Mouse (Mus musculus) heart, postnatal 14 days (tissue): Measurements from ENCODE around the gene Inf2. TPM values are rescaled to one million over a fixed set of nuclear protein-coding genes. Genes with fewer than 3 reads are reported as not detected.

Source experiments
- DNase-seq, 2 experiments: peaks; one replicate each; pipeline ENCODE4 v3.0.0; 2021 to 2022
- intact Hi-C: fragments of 180-260 bp; cut with DNase I; formaldehyde crosslinking; loops from one replicate; pipeline ENCODE4 v1.15.1; 2025
- total RNA-seq, 2 experiments: library from RNA; stranded (reverse); gene quantifications; 2 replicates each; pipeline ENCODE4 v1.2.3; 2021

Gene Inf2
- total RNA-seq, 2 experiments from 2014 or later = 19.8 to 21.5 TPM

GRCm38 (mm10) chr12:112592985-112593734 is 4.6 kb downstream of the Inf2 start:
- DNase-seq = no peak

GRCm38 (mm10) chr12:112593951-112594915 is 5.6 kb downstream of the Inf2 start:
- DNase-seq = no peak

More at GRCm38 (mm10) chr12:112592985-112593734, 4.6 kb downstream of the Inf2 start:
- intact Hi-C loops = no loop called here

GRCm38 (mm10) chr12:112594989-112595388 is 6.4 kb downstream of the Inf2 start:
- intact Hi-C loops = no loop called here
- no peak for DNase-seq

More at GRCm38 (mm10) chr12:112593951-112594915, 5.6 kb downstream of the Inf2 start:
- intact Hi-C loops = no loop called here

GRCm38 (mm10) chr12:112595626-112596025 is 7.0 kb downstream of the Inf2 start:
- peak in 1 of 2 experiments; percentile 54 for DNase-seq
- intact Hi-C loops = no loop called here

GRCm38 (mm10) chr12:112596454-112596853 is 7.9 kb downstream of the Inf2 start:
- intact Hi-C loops = no loop called here
- DNase-seq = no peak

- no peak for DNase-seq
- intact Hi-C loops = no loop called here
Observed at GRCm38 (mm10) chr12:112596891-112597500, 8.4 kb downstream of the Inf2 start.

GRCm38 (mm10) chr12:112597618-112598017 is 9.0 kb downstream of the Inf2 start:
- intact Hi-C loops = no loop called here
- no peak for DNase-seq

- intact Hi-C loops = no loop called here
- no peak for DNase-seq
Observed at GRCm38 (mm10) chr12:112599198-112599597, 10.6 kb downstream of the Inf2 start.

- no peak for DNase-seq
- intact Hi-C loops = no loop called here
Observed at GRCm38 (mm10) chr12:112599942-112600611, 11.5 kb downstream of the Inf2 start.

GRCm38 (mm10) chr12:112604022-112604421 is 15.4 kb downstream of the Inf2 start:
- peak in 1 of 2 experiments; percentile 51 for DNase-seq
- intact Hi-C loops = no loop called here

GRCm38 (mm10) chr12:112604709-112605649 is 16.4 kb downstream of the Inf2 start:
- intact Hi-C loops = loop anchor here (1.0 kb wide), 1 partner anchor 53 kb away; no protein-coding TSS in a partner anchor
- DNase-seq = peak; percentile 54 to 65

GRCm38 (mm10) chr12:112605766-112606165 is 17.2 kb downstream of the Inf2 start:
- intact Hi-C loops = loop anchor here (1.0 kb wide), 1 partner anchor 53 kb away; no protein-coding TSS in a partner anchor
- peak; percentile 84 to 92 for DNase-seq

- intact Hi-C loops = no loop called here
- DNase-seq = no peak
Observed at GRCm38 (mm10) chr12:112606998-112607397, 18.4 kb downstream of the Inf2 start.

- no peak for DNase-seq
- intact Hi-C loops = no loop called here
Observed at GRCm38 (mm10) chr12:112609031-112609430, 20.4 kb downstream of the Inf2 start.

- no peak for DNase-seq
- intact Hi-C loops = no loop called here
Observed at GRCm38 (mm10) chr12:112616668-112617067, 28.1 kb downstream of the Inf2 start.

GRCm38 (mm10) chr12:112617184-112617583 is 28.6 kb downstream of the Inf2 start:
- DNase-seq = no peak
- intact Hi-C loops = no loop called here

GRCm38 (mm10) chr12:112617898-112618380 is 29.4 kb downstream of the Inf2 start:
- DNase-seq = peak; percentile 72 to 79
- intact Hi-C loops = no loop called here

- DNase-seq = peak; percentile 53 to 58
- intact Hi-C loops = no loop called here
Observed at GRCm38 (mm10) chr12:112618981-112619685, 30.5 kb downstream of the Inf2 start.
